Mouse (Mus musculus) neural tube, embryonic 15.5 days (tissue): ENCODE measurements at regions not wholly inside any gene's neighbourhood (a gene's known extent, or its start where the extent isn't known, plus 50 kb on each side); places are given as distances from the start of the nearest gene placed in this dataset.
A peak's percentile ranks its signal among the peaks of the same experiment; 100 is the strongest.

ENCODE experiments used
- ATAC-seq: fragments of 200-750 bp; cut with Nextera tagmentation; 2 replicates; pipeline ENCODE4 v1.8.0; 2017; ENCODE audit warnings: mild to moderate bottlenecking, moderate TSS enrichment, moderate library complexity; ENCODE audit not compliant: low FRiP score
- H3K27ac ChIP-seq: fragments of 300-500 bp; sonication (generic); replicated peaks from 2 replicates; pipeline ENCODE4 v1.5.1; 2015; ENCODE audit warnings: mild to moderate bottlenecking, inconsistent platforms
- H3K27me3 ChIP-seq: fragments of 300-500 bp; sonication (generic); replicated peaks from 2 replicates; pipeline ENCODE4 v1.6.1; 2015; ENCODE audit warnings: inconsistent platforms
- H3K36me3 ChIP-seq: fragments of 300-500 bp; sonication (generic); 2 replicates; pipeline ENCODE4 v1.6.1; 2015; ENCODE audit warnings: inconsistent platforms
- H3K4me1 ChIP-seq: fragments of 300-500 bp; sonication (generic); 2 replicates; pipeline ENCODE4 v1.6.1; 2015; ENCODE audit warnings: inconsistent platforms
- H3K4me2 ChIP-seq: fragments of 300-500 bp; sonication (generic); 2 replicates; pipeline ENCODE4 v1.6.1; 2015; ENCODE audit warnings: inconsistent platforms, mild to moderate bottlenecking, moderate library complexity
- H3K4me3 ChIP-seq: fragments of 300-500 bp; sonication (generic); replicated peaks from 2 replicates; pipeline ENCODE4 v1.5.1; 2015; ENCODE audit warnings: mild to moderate bottlenecking, inconsistent platforms
- H3K9ac ChIP-seq: fragments of 300-500 bp; sonication (generic); replicated peaks from 2 replicates; pipeline ENCODE4 v1.6.1; 2015; ENCODE audit warnings: mild to moderate bottlenecking, inconsistent platforms
- H3K9me3 ChIP-seq: fragments of 300-500 bp; sonication (generic); replicated peaks from 2 replicates; pipeline ENCODE4 v1.6.1; 2016; ENCODE audit warnings: inconsistent platforms
- WGBS: fragments of 180-500 bp; shearing (Covaris S2); methylation state at CpG from one replicate; pipeline ENCODE4 v1.1.7; 2015; ENCODE audit warnings: mixed read lengths; 5-methylcytosine and 5-hydroxymethylcytosine counted together

DNA sequence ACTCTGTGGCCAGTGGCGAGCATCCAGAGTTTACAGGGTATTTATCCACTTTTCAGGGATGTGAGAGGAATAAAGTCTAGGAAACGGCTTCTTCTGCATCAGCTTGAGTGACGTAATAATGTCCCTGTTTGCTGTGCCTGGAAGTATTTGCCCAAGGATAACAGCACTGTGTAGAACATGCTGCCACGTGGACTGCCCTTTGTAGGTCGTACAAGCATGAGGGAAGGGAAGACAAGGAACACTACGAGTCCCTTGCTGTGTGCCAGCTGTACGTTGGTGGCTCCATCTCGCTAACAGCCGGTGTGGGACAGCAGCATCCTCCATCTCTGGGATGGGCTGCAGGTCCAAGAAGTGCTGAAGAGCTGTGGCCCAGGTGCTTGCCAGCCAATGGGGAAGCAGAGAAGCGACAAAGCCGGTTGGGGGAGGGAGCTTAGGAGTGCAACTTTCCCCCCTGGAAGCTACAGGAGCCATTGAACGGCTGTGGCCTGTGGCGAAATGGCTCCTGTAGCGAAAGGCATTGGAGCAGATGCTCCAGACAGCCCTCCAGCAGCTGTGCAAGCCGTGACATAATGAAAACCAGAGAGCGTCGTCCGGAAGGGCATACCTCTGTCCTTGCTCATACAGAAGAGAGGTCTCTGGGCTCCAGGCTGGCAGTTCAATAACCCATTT, 65.0 kb upstream of the Epcam start:
- peak overlapping the region; percentile 22; the same call in 1 of the 2 replicates for H3K4me3 ChIP-seq
- peak overlapping the region; percentile 41; the same call in 1 of the 2 replicates for H3K9ac ChIP-seq

DNA sequence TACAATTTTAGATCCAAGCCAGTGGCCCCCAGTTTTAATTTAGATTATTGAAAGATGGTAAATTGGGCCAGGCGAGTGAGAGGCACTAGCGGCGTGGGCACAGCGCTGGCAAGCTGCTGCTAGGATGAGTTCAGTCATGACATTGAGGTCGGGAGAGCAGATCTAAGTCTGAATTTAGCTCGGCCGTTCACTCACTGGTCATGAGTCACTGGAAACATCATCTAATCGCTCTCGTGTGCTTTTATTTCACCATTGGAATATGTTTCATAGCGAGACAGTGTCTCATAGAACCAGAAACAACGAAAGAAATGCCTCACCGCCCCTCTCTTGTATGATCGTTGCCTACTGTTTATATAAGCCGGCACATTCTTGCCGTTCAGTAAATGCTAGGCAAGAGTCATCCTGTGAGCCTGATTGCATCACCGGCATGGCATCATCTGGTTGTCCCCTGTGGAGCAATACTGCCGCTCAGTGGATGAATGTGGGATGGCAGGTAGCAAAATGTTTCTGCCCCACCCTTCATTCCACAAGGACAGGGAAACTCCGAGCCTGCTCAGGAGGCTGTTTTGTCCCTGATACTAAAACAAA, 64.3 kb upstream of the Epcam start:
- peak; percentile 90 for ATAC-seq
- WGBS, result 11% methylated on average over 18 of the region's 18 CpGs
- H3K4me1 ChIP-seq, result peaks cover 16% of the 10 kb centered on the region
- peak overlapping the region; percentile 41; the same call in 1 of the 2 replicates for H3K9ac ChIP-seq
- peak overlapping the region; percentile 22 for H3K4me3 ChIP-seq
- no peaks in the 10 kb centered on the region for H3K9me3 ChIP-seq
- no peaks in the 10 kb centered on the region for H3K36me3 ChIP-seq
- peak overlapping the region; percentile 79 for H3K27ac ChIP-seq
- H3K27me3 ChIP-seq, result no peaks in the 10 kb centered on the region; the same call in 1 of the 2 replicates
- H3K4me2 ChIP-seq, result peak overlapping the region; percentile 54

More for the DNA sequence above, 65.0 kb upstream of the Epcam start:
- Histone ChIP-seq H3K4me2 (peak overlapping the region; percentile 54), H3K9me3 (no peaks in the 10 kb centered on the region), H3K27me3 (no peaks in the 10 kb centered on the region; the same call in 1 of the 2 replicates), H3K27ac (peak overlapping the region; percentile 79), H3K4me1 (peaks cover 16% of the 10 kb centered on the region), H3K36me3 (no peaks in the 10 kb centered on the region)
- peak; percentile 72 for ATAC-seq
- 40% methylated on average over 18 of the region's 18 CpGs for WGBS

DNA sequence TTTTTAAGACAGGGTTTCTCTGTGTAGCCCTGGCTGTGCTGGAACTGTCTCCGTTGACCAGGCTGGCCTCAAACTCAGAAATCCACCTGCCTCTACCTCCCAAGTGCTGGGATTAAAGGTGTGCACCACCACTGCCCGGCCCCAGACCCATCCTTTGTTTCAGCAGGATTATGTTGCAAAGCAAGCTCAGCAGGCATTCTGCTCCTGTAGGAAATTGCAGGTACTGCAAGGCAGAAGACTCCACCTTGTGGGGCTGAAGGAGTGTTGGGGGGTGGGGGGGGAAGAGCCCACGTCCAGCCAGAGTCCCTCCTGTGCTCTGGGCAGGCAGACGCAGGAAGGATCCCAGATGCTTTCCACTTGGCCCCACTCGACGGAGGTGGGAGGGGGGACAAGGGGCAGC, 52.2 kb upstream of the Epcam start:
- ATAC-seq, result no peak
- H3K4me1 ChIP-seq, result no peaks in the 10 kb centered on the region
- no peak overlapping the region for H3K27ac ChIP-seq
- H3K9ac ChIP-seq, result no peak overlapping the region
- H3K4me2 ChIP-seq, result no peak overlapping the region
- 64% methylated on average over 6 of the region's 6 CpGs for WGBS
- H3K36me3 ChIP-seq, result no peaks in the 10 kb centered on the region
- H3K4me3 ChIP-seq, result no peak overlapping the region
- H3K9me3 ChIP-seq, result no peaks in the 10 kb centered on the region
- H3K27me3 ChIP-seq, result no peaks in the 10 kb centered on the region

DNA sequence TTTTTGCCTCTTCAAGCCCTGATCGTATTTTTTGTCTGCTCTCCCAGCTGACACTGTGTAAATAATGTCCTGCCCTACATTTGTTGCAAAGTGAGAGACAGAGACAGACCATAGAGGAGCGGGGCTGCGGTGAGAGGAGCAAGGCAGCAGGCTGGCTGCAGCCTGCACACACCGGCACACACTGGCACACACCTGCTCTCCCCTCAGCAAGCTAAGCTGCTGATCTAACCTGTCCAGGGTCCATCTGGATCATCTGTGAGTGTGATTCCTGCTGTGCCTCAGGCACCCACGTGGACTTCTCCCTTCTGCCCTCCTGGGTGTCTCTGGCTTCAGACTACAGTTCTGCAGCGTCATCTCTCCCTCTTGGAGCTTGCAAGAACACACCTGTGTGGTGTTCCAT, 50.4 kb upstream of the Epcam start:
- no peak for ATAC-seq
- WGBS, result 55% methylated on average over 6 of the region's 6 CpGs
- no peak overlapping the region for H3K4me2 ChIP-seq

More for the DNA sequence above, 50.4 kb upstream of the Epcam start:
- Histone ChIP-seq H3K27me3 (no peaks in the 10 kb centered on the region), H3K36me3 (no peaks in the 10 kb centered on the region), H3K27ac (no peak overlapping the region), H3K9ac (no peak overlapping the region), H3K9me3 (no peaks in the 10 kb centered on the region), H3K4me1 (no peaks in the 10 kb centered on the region), H3K4me3 (no peak overlapping the region)
